Mouse (Mus musculus) hindbrain, embryonic 12.5 days (tissue): ENCODE measurements around the gene Herc3. TPM values are rescaled to one million over a fixed set of nuclear protein-coding genes. Genes with fewer than 3 reads are reported as not detected.

ENCODE experiments used
- ATAC-seq: fragments of 200-750 bp; cut with Nextera tagmentation; 2 replicates; pipeline ENCODE4 v1.8.0; 2017; ENCODE audit warnings: moderate TSS enrichment; ENCODE audit not compliant: low FRiP score
- H3K27ac ChIP-seq: fragments of 300-500 bp; sonication (generic); 2 replicates; pipeline ENCODE4 v1.5.1; 2016; ENCODE audit warnings: mild to moderate bottlenecking
- H3K27me3 ChIP-seq: fragments of 300-500 bp; sonication (generic); 2 replicates; pipeline ENCODE4 v1.6.1; 2016; ENCODE audit warnings: mild to moderate bottlenecking
- H3K36me3 ChIP-seq: fragments of 300-500 bp; sonication (generic); 2 replicates; pipeline ENCODE4 v1.6.1; 2016; ENCODE audit warnings: mild to moderate bottlenecking
- H3K4me1 ChIP-seq: fragments of 300-500 bp; sonication (generic); 2 replicates; pipeline ENCODE4 v1.6.1; 2016
- H3K4me2 ChIP-seq: fragments of 300-500 bp; sonication (generic); replicated peaks from 2 replicates; pipeline ENCODE4 v1.6.1; 2016; ENCODE audit warnings: mild to moderate bottlenecking
- H3K4me3 ChIP-seq: fragments of 300-500 bp; sonication (generic); 2 replicates; pipeline ENCODE4 v1.5.1; 2016; ENCODE audit warnings: mild to moderate bottlenecking
- H3K9ac ChIP-seq: fragments of 300-500 bp; sonication (generic); 2 replicates; pipeline ENCODE4 v1.6.1; 2016; ENCODE audit warnings: mild to moderate bottlenecking, moderate library complexity
- H3K9me3 ChIP-seq: fragments of 300-500 bp; sonication (generic); replicated peaks from 2 replicates; pipeline ENCODE4 v1.6.1; 2016; ENCODE audit warnings: mild to moderate bottlenecking
- WGBS: fragments of 180-500 bp; shearing (Covaris S2); methylation state at CpG from one replicate; pipeline ENCODE4 v1.1.7; 2016; 5-methylcytosine and 5-hydroxymethylcytosine counted together
- polyA plus RNA-seq: library from polyadenylated mRNA; unstranded; fragments of >200 nt; fragmentation: Nextera tagmentation; extraction: Ambion mirVana; gene quantifications from 2 replicates; pipeline ENCODE4 v1.2.1, GENCODE M21; 2016

Herc3 gene
- polyA plus RNA-seq, 1 experiment from 2014 or later = 18.3 TPM

GRCm38 (mm10) chr6:58929911-58930431 lies 98.7 kb downstream of the Herc3 start:
- Histone ChIP-seq H3K36me3 (no peaks in the 10 kb centered on the region), H3K9me3 (no peaks in the 10 kb centered on the region), H3K9ac (no peak overlapping the region), H3K4me1 (peaks cover 19% of the 10 kb centered on the region), H3K4me2 (no peak overlapping the region), H3K27ac (no peak overlapping the region), H3K27me3 (no peaks in the 10 kb centered on the region), H3K4me3 (no peak overlapping the region)
- WGBS = 85% methylated on average over 9 of the region's 9 CpGs
- no peak for ATAC-seq

- H3K4me1 ChIP-seq = peaks cover 19% of the 10 kb centered on the region
- no peak for ATAC-seq
- 54% methylated on average over 4 of the region's 4 CpGs for WGBS
- H3K4me3 ChIP-seq = no peak overlapping the region
- H3K9ac ChIP-seq = no peak overlapping the region
- no peaks in the 10 kb centered on the region for H3K27me3 ChIP-seq
- no peak overlapping the region for H3K27ac ChIP-seq
- H3K9me3 ChIP-seq = no peaks in the 10 kb centered on the region
- H3K4me2 ChIP-seq = no peak overlapping the region
- no peaks in the 10 kb centered on the region for H3K36me3 ChIP-seq
These were observed 99.9 kb downstream of the Herc3 start for GRCm38 (mm10) chr6:58931149-58931548.

- WGBS = 69% methylated on average over 12 of the region's 12 CpGs
- Histone ChIP-seq H3K9me3 (no peaks in the 10 kb centered on the region), H3K4me2 (0 out of 2 replicates have a peak overlapping the region, but pooled peaks have one; percentile 3), H3K27me3 (no peaks in the 10 kb centered on the region), H3K9ac (no peak overlapping the region), H3K36me3 (no peaks in the 10 kb centered on the region), H3K4me3 (no peak overlapping the region), H3K27ac (peak overlapping the region; percentile 83), H3K4me1 (peaks cover 19% of the 10 kb centered on the region)
- peak; percentile 55 for ATAC-seq
These were observed 101.4 kb downstream of the Herc3 start for GRCm38 (mm10) chr6:58932515-58933188.

GRCm38 (mm10) chr6:58933189-58933913 lies 102.1 kb downstream of the Herc3 start:
- peak; percentile 92 for ATAC-seq
- 37% methylated on average over 6 of the region's 6 CpGs for WGBS
- Histone ChIP-seq H3K4me2 (0 out of 2 replicates have a peak overlapping the region, but pooled peaks have one; percentile 3), H3K9ac (no peak overlapping the region), H3K9me3 (no peaks in the 10 kb centered on the region), H3K4me3 (no peak overlapping the region), H3K27me3 (no peaks in the 10 kb centered on the region), H3K36me3 (no peaks in the 10 kb centered on the region), H3K27ac (peak overlapping the region; percentile 83), H3K4me1 (peaks cover 19% of the 10 kb centered on the region)

- H3K9me3 ChIP-seq = no peaks in the 10 kb centered on the region
- 0 out of 2 replicates have a peak, but pooled peaks have one; percentile 13 for ATAC-seq
- 34% methylated on average over 4 of the region's 4 CpGs for WGBS
These were observed 102.9 kb downstream of the Herc3 start for GRCm38 (mm10) chr6:58934144-58934543.

GRCm38 (mm10) chr6:58937726-58938125 lies 106.5 kb downstream of the Herc3 start:
- Histone ChIP-seq H3K4me1 (peaks cover 11% of the 10 kb centered on the region), H3K36me3 (no peaks in the 10 kb centered on the region), H3K27me3 (no peaks in the 10 kb centered on the region), H3K9ac (no peak overlapping the region), H3K4me3 (no peak overlapping the region), H3K27ac (no peak overlapping the region), H3K4me2 (no peak overlapping the region), H3K9me3 (no peaks in the 10 kb centered on the region)
- ATAC-seq = no peak

More at GRCm38 (mm10) chr6:58934144-58934543, 102.9 kb downstream of the Herc3 start:
- Histone ChIP-seq H3K4me2 (no peak overlapping the region), H3K27ac (peak overlapping the region; percentile 89), H3K36me3 (no peaks in the 10 kb centered on the region), H3K27me3 (no peaks in the 10 kb centered on the region), H3K4me1 (peaks cover 19% of the 10 kb centered on the region), H3K4me3 (no peak overlapping the region), H3K9ac (no peak overlapping the region)

GRCm38 (mm10) chr6:58942276-58942675 lies 111.0 kb downstream of the Herc3 start:
- Histone ChIP-seq H3K9me3 (no peaks in the 10 kb centered on the region), H3K27ac (no peak overlapping the region), H3K4me2 (no peak overlapping the region), H3K9ac (no peak overlapping the region), H3K4me3 (no peak overlapping the region), H3K4me1 (no peaks in the 10 kb centered on the region), H3K36me3 (no peaks in the 10 kb centered on the region; the same call in 1 of the 2 replicates), H3K27me3 (no peaks in the 10 kb centered on the region)
- no peak for ATAC-seq
- WGBS = 88% methylated on average over 2 of the region's 2 CpGs

GRCm38 (mm10) chr6:58943958-58944357 lies 112.7 kb downstream of the Herc3 start:
- no peaks in the 10 kb centered on the region for H3K4me1 ChIP-seq
- WGBS = 98% methylated on average over 3 of the region's 3 CpGs
- H3K9ac ChIP-seq = no peak overlapping the region
- no peak for ATAC-seq
- H3K4me3 ChIP-seq = no peak overlapping the region
- no peaks in the 10 kb centered on the region for H3K9me3 ChIP-seq
- no peak overlapping the region for H3K27ac ChIP-seq
- no peak overlapping the region for H3K4me2 ChIP-seq
- H3K36me3 ChIP-seq = no peaks in the 10 kb centered on the region; the same call in 1 of the 2 replicates
- no peaks in the 10 kb centered on the region for H3K27me3 ChIP-seq

GRCm38 (mm10) chr6:58946246-58946645 lies 115.0 kb downstream of the Herc3 start:
- no peaks in the 10 kb centered on the region for H3K9me3 ChIP-seq
- no peaks in the 10 kb centered on the region; the same call in 1 of the 2 replicates for H3K36me3 ChIP-seq
- 64% methylated on average over 2 of the region's 2 CpGs for WGBS
- H3K4me2 ChIP-seq = no peak overlapping the region
- no peak overlapping the region for H3K9ac ChIP-seq
- H3K27me3 ChIP-seq = no peaks in the 10 kb centered on the region
- H3K4me1 ChIP-seq = no peaks in the 10 kb centered on the region
- ATAC-seq = no peak
- no peak overlapping the region for H3K27ac ChIP-seq
- H3K4me3 ChIP-seq = no peak overlapping the region

- no peaks in the 10 kb centered on the region for H3K27me3 ChIP-seq
- H3K9ac ChIP-seq = no peak overlapping the region
- H3K4me2 ChIP-seq = no peak overlapping the region
- H3K36me3 ChIP-seq = no peaks in the 10 kb centered on the region; the same call in 1 of the 2 replicates
- ATAC-seq = no peak
- H3K27ac ChIP-seq = no peak overlapping the region
- no peaks in the 10 kb centered on the region for H3K9me3 ChIP-seq
- WGBS = 84% methylated on average over 4 of the region's 4 CpGs
- H3K4me1 ChIP-seq = no peaks in the 10 kb centered on the region
- H3K4me3 ChIP-seq = no peak overlapping the region
These were observed 115.6 kb downstream of the Herc3 start for GRCm38 (mm10) chr6:58946840-58947239.

GRCm38 (mm10) chr6:58950410-58950809 lies 119.1 kb downstream of the Herc3 start:
- 96% methylated on average over 1 of the region's 1 CpGs for WGBS
- Histone ChIP-seq H3K27ac (no peak overlapping the region), H3K27me3 (no peaks in the 10 kb centered on the region), H3K9me3 (no peaks in the 10 kb centered on the region), H3K4me2 (no peak overlapping the region), H3K9ac (no peak overlapping the region), H3K4me1 (no peaks in the 10 kb centered on the region), H3K4me3 (no peak overlapping the region), H3K36me3 (peaks cover 7% of the 10 kb centered on the region)
- no peak for ATAC-seq

- Histone ChIP-seq H3K9me3 (no peaks in the 10 kb centered on the region), H3K9ac (no peak overlapping the region), H3K4me1 (no peaks in the 10 kb centered on the region), H3K36me3 (peaks cover 7% of the 10 kb centered on the region), H3K27me3 (no peaks in the 10 kb centered on the region), H3K4me3 (no peak overlapping the region), H3K27ac (no peak overlapping the region), H3K4me2 (no peak overlapping the region)
- no peak for ATAC-seq
- WGBS = 68% methylated on average over 2 of the region's 2 CpGs
These were observed 120.1 kb downstream of the Herc3 start for GRCm38 (mm10) chr6:58951128-58951992.
